In genomic region chr1:153320121-153320520, GRCm38 (mm10) we compare ENCODE assay signal across 11 mouse cellular contexts. TPM values are rescaled to one million over a fixed set of nuclear protein-coding genes. Genes with fewer than 3 reads are reported as not detected.
DNase-seq lines count a peak whose midpoint lies in the region; ATAC-seq lines count a peak whose summit lies in the region.
"Had no signal": no experiment of that assay in that cellular context is flagged by ENCODE, and none has a peak within 500 bp of the region (broad histone marks: within the 10 kb centered on the region; RNA-seq: fewer than 3 reads in every experiment).

No protein-coding gene starts in this region.

- peaks cover 78% of the 10 kb centered on the region for H3K4me1 ChIP-seq in heart, embryonic 15.5 days (replicated peaks)
- peaks cover 15% of the 10 kb centered on the region for H3K4me1 ChIP-seq in neural tube, embryonic 15.5 days

- 36% methylated on average over 4 of the region's 4 CpGs for WGBS in heart, embryonic 15.5 days
- 73% methylated on average over 4 of the region's 4 CpGs for WGBS in neural tube, embryonic 15.5 days

- no peak overlapping the region for H3K9ac ChIP-seq in heart, embryonic 15.5 days
- no peak overlapping the region for H3K9ac ChIP-seq in neural tube, embryonic 15.5 days (replicated peaks)
- H3K9ac ChIP-seq: forebrain, embryonic 12.5 days; hindbrain, embryonic 12.5 days; neural tube, embryonic 12.5 days had no signal

- no peak overlapping the region for H3K4me3 ChIP-seq in heart, embryonic 15.5 days
- H3K4me3 ChIP-seq in neural tube, embryonic 15.5 days (replicated peaks), result no peak overlapping the region
- H3K4me3 ChIP-seq: forebrain, embryonic 12.5 days; hindbrain, embryonic 12.5 days; neural tube, embryonic 12.5 days had no signal

- no peaks in the 10 kb centered on the region for H3K27me3 ChIP-seq in heart, embryonic 15.5 days
- H3K27me3 ChIP-seq in neural tube, embryonic 15.5 days (replicated peaks), result no peaks in the 10 kb centered on the region
- H3K27me3 ChIP-seq: forebrain, embryonic 12.5 days; hindbrain, embryonic 12.5 days; neural tube, embryonic 12.5 days had no signal

- peaks cover 6% of the 10 kb centered on the region; the same call in 1 of the 2 replicates for H3K36me3 ChIP-seq in heart, embryonic 15.5 days
- H3K36me3 ChIP-seq in neural tube, embryonic 15.5 days, result no peaks in the 10 kb centered on the region
- H3K36me3 ChIP-seq: forebrain, embryonic 12.5 days had no signal

- H3K9me3 ChIP-seq in heart, embryonic 15.5 days (replicated peaks), result no peaks in the 10 kb centered on the region
- H3K9me3 ChIP-seq in neural tube, embryonic 15.5 days (replicated peaks), result no peaks in the 10 kb centered on the region
- H3K9me3 ChIP-seq: forebrain, embryonic 12.5 days; hindbrain, embryonic 12.5 days; neural tube, embryonic 12.5 days had no signal

- H3K4me2 ChIP-seq in heart, embryonic 15.5 days, result peak overlapping the region; percentile 37
- no peak overlapping the region for H3K4me2 ChIP-seq in neural tube, embryonic 15.5 days
- H3K4me2 ChIP-seq: forebrain, embryonic 12.5 days; hindbrain, embryonic 12.5 days; neural tube, embryonic 12.5 days had no signal

- peak; percentile 6 for DNase-seq in kidney, postnatal 10 days
- no peak for DNase-seq in kidney, adult 8-10 months
- peak; percentile 57 for DNase-seq in ES-CJ7 (ENCODE audit: low read depth, low spot score)
- DNase-seq in telencephalon, adult 2 months (ENCODE audit: low read depth, low spot score), result peak; percentile 26
- DNase-seq: lung, adult 2 months had no signal

- no peak for ATAC-seq in heart, embryonic 15.5 days (replicated peaks; ENCODE audit: insufficient number of reproducible peaks, insufficient read depth, low FRiP score, low read depth)
- no peak for ATAC-seq in granulocyte monocyte progenitor cell, adult 5-6 weeks (replicated peaks; ENCODE audit: poor library complexity, severe bottlenecking)
- ATAC-seq in neural tube, embryonic 15.5 days (ENCODE audit: low FRiP score), result no peak

- H3K27ac ChIP-seq in heart, embryonic 15.5 days, result peak overlapping the region; percentile 64
- H3K27ac ChIP-seq in neural tube, embryonic 15.5 days (replicated peaks), result no peak overlapping the region
- H3K27ac ChIP-seq: forebrain, embryonic 12.5 days; hindbrain, embryonic 12.5 days; neural tube, embryonic 12.5 days had no signal

RNA-seq across cellular contexts. Expression of gene Lamc1, which starts 12.5 kb away (rescaled TPM):
- 74.3 and 85.4 TPM in 2 replicates for polyA plus RNA-seq in heart, embryonic 15.5 days (2015; fragmentation: Nextera tagmentation; extraction: Ambion mirVana)
- total RNA-seq in granulocyte monocyte progenitor cell, adult 5-6 weeks (2014; fragmentation: Nextera tagmentation), result 3.3 and 5.1 TPM in 2 replicates
- total RNA-seq in granulocyte monocyte progenitor cell, adult 5-6 weeks (2017), result 2.7 and 5.2 TPM in 2 replicates
- polyA plus RNA-seq in neural tube, embryonic 15.5 days (2015; fragmentation: Nextera tagmentation; extraction: Ambion mirVana), result 17.1 and 22.8 TPM in 2 replicates

Comparison
In these comparisons a context has a peak if more than half of its experiments do, and no peak if none do; other contexts are left out.
1. DNase-seq: peak in kidney, postnatal 10 days (single experiment), ES-CJ7 (single experiment) and telencephalon, adult 2 months (single experiment); none in kidney, adult 8-10 months (0 of 2).